Mouse (Mus musculus) forebrain, embryonic 11.5 days (tissue): ENCODE measurements around the gene H2afy2. TPM values are rescaled to one million over a fixed set of nuclear protein-coding genes. Genes with fewer than 3 reads are reported as not detected.

Experiments used
- ATAC-seq: fragments of 200-750 bp; cut with Nextera tagmentation; replicated peaks from 2 replicates; pipeline ENCODE4 v1.8.0; 2017; ENCODE audit warnings: moderate TSS enrichment; ENCODE audit not compliant: low FRiP score
- DNase-seq: peaks from one replicate; pipeline ENCODE4 v3.0.0-alpha.2; 2017; ENCODE audit warnings: low spot score
- H3K27ac ChIP-seq: fragments of 300-500 bp; sonication (generic); 2 replicates; pipeline ENCODE4 v1.5.1; 2014; ENCODE audit warnings: low read depth, low read length
- H3K27me3 ChIP-seq: fragments of 300-500 bp; sonication (generic); 2 replicates; pipeline ENCODE4 v1.6.1; 2014; ENCODE audit warnings: mild to moderate bottlenecking, low read length, mixed read lengths; ENCODE audit not compliant: control insufficient read depth, insufficient read depth
- H3K36me3 ChIP-seq: fragments of 300-500 bp; sonication (generic); 2 replicates; pipeline ENCODE4 v1.6.1; 2014; ENCODE audit warnings: mild to moderate bottlenecking, low read length, moderate library complexity, mixed read lengths; ENCODE audit not compliant: control insufficient read depth, insufficient read depth
- H3K4me1 ChIP-seq: fragments of 300-500 bp; sonication (generic); replicated peaks from 2 replicates; pipeline ENCODE4 v1.6.1; 2014; ENCODE audit warnings: low read length, mixed read lengths; ENCODE audit not compliant: control insufficient read depth, insufficient read depth
- H3K4me2 ChIP-seq: fragments of 300-500 bp; sonication (generic); 2 replicates; pipeline ENCODE4 v1.6.1; 2014; ENCODE audit warnings: low read depth, mild to moderate bottlenecking, low read length, moderate library complexity, mixed read lengths; ENCODE audit not compliant: severe bottlenecking
- H3K4me3 ChIP-seq: fragments of 300-500 bp; sonication (generic); 2 replicates; pipeline ENCODE4 v1.5.1; 2014; ENCODE audit warnings: low read depth, low read length
- H3K9ac ChIP-seq: fragments of 300-500 bp; sonication (generic); 2 replicates; pipeline ENCODE4 v1.6.1; 2014; ENCODE audit warnings: low read length
- H3K9me3 ChIP-seq: fragments of 300-500 bp; sonication (generic); 2 replicates; pipeline ENCODE4 v1.6.1; 2016; ENCODE audit warnings: low read length, mixed read lengths; ENCODE audit not compliant: control insufficient read depth
- WGBS: fragments of 180-500 bp; shearing (Covaris S2); extraction: QIAGEN DNeasy Blood & Tissue Kit; methylation state at CpG from one replicate; pipeline ENCODE4 v1.1.7; 2014; 5-methylcytosine and 5-hydroxymethylcytosine counted together
- polyA plus RNA-seq: library from polyadenylated mRNA; unstranded; fragments of >200 nt; fragmentation: Nextera tagmentation; extraction: Ambion mirVana; gene quantifications from 2 replicates; pipeline ENCODE4 v1.2.1, GENCODE M21; 2014

H2afy2 gene
- polyA plus RNA-seq, 1 experiment from 2014 or later, result 266 TPM

DNA sequence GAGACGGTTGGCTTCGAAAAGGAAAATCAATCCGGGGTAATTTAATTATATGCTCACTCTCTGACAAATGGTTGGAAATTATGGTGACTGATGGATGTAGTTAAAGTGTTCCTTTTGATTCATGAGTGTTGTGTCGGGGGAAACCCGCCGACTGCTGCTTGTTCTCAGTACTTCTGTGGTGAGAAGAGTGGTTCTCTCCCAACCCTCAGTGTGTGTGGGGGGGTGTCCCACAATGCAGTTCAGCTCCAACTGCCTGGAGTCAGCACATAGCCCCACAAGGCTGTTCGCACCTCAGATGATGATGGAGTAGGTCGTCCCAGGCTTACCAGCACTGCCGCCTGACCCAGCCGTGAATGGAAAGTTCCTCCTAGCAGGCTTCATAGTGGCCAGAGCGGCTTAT, 54.8 kb downstream of the H2afy2 start:
- ATAC-seq (no peak), DNase-seq (no peak)
- H3K36me3 ChIP-seq, result no peaks in the 10 kb centered on the region
- no peak overlapping the region for H3K4me2 ChIP-seq
- WGBS, result 87% methylated on average over 11 of the region's 11 CpGs
- no peak overlapping the region for H3K9ac ChIP-seq
- no peak overlapping the region for H3K27ac ChIP-seq
- no peaks in the 10 kb centered on the region for H3K27me3 ChIP-seq
- H3K9me3 ChIP-seq, result no peaks in the 10 kb centered on the region
- H3K4me3 ChIP-seq, result no peak overlapping the region
- no peaks in the 10 kb centered on the region for H3K4me1 ChIP-seq

DNA sequence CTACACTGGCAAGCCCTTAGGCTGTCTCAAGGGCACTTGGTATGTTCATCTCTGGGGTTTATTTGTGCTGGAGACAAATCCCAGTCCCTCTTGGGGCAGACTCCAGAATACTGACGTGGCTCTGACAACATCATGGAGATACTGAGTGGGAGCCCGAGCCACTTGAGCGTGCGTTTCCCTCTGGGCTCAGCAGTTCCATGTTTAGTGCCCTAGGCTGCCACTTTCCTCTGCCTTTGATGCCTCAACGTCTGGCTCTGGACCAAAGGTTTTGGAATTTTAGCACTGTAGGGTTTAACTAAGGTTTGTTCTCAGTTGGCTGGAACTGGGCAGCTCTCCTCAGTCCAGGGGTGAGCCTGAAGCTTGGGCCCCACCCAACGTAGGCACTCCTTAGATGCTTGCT, 60.7 kb downstream of the H2afy2 start:
- Histone ChIP-seq H3K4me3 (no peak overlapping the region), H3K27me3 (no peaks in the 10 kb centered on the region), H3K9ac (no peak overlapping the region), H3K4me1 (no peaks in the 10 kb centered on the region), H3K4me2 (no peak overlapping the region), H3K36me3 (no peaks in the 10 kb centered on the region), H3K27ac (no peak overlapping the region), H3K9me3 (no peaks in the 10 kb centered on the region)
- DNase-seq, result no peak
- no peak for ATAC-seq
- 80% methylated on average over 6 of the region's 6 CpGs for WGBS

DNA sequence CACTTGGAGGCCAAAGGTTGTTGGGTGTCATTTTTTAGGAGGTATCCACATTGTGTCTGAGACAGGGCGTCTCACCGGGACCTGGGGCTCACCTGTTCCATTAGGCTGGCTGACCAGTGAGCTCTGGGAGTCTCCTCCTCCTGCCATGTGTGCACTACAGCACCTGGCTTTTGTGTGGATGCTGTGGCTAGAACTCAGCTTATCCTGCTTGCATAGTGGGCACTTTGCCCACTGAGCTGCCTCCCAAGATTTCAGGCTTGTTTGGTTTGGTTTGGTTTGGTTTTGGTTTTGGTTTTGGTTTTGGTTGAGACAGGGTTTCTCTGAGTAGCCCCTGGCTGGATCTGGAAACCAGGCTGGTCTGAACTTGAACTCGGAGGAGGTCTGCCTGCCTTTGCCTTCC, 61.7 kb downstream of the H2afy2 start:
- Histone ChIP-seq H3K27ac (no peak overlapping the region), H3K27me3 (no peaks in the 10 kb centered on the region), H3K4me3 (no peak overlapping the region), H3K4me2 (no peak overlapping the region), H3K9ac (no peak overlapping the region), H3K9me3 (no peaks in the 10 kb centered on the region), H3K36me3 (no peaks in the 10 kb centered on the region), H3K4me1 (no peaks in the 10 kb centered on the region)
- 73% methylated on average over 3 of the region's 3 CpGs for WGBS
- no peak for ATAC-seq
- no peak for DNase-seq

DNA sequence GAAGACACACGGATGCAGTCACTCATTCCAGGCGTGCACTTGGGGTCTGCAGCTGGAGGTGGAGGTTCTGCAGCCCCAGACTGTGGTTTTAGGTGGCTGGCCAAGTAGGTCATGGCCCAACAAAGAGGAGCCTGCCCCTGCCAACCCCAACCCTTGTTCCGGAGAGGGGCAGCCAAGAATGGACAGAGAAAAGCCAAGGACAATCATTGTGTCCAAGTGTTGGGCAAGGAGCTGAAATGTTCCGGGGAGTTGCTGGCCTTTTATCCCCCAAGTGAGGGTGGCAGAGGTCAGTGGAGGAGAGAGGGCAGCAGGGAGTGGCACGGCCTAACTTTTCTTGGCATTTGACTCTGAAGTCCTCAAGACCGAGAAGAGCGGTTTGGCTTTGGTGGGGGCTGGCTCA, 63.6 kb downstream of the H2afy2 start:
- no peak overlapping the region for H3K4me3 ChIP-seq

DNA sequence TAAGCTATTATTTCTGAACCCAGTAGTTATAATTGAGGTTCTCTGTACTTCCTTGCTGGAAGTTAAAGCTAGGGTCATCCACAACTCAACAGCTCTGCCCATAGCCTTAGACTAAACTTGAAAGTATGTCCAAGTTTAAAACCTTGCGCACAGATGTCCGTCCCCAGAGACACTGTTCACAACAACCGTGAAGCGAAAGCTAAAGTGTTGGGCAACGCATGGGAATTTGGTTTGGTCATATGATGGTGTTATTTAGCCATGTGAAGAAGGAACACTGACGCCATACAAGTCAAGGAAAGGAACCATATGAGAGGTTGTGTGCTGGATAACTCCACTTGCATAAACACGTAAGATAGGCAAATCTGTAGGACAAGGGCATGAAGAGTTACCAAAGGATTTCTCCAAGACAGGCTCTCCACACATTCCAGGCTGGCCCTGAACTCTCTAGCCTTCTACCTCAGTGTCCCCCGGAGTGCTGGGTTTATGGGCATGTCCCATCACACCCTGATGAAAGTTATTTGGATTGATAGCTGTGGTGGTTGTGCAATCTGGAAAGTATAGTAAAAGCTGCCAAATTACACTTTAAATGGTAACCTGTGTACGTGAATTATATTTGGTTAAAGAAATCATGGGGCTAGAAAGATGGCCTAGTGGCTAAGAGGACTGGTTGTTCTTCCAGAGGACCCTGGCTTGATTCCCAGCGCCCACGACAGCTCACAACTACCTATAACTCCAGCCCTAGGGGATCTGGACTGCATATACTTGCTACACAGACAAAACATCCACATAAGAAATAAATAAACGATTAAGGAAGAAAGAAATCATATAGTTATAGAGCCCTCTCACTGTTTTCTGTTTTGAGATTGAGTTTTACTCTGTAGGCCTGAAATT, 66.3 kb downstream of the H2afy2 start:
- ATAC-seq, result no peak
- WGBS, result 90% methylated on average over 12 of the region's 12 CpGs

More for the DNA sequence above, 63.6 kb downstream of the H2afy2 start:
- H3K9ac ChIP-seq, result no peak overlapping the region
- no peaks in the 10 kb centered on the region for H3K36me3 ChIP-seq
- DNase-seq (no peak), ATAC-seq (no peak)
- H3K4me1 ChIP-seq, result no peaks in the 10 kb centered on the region
- H3K27me3 ChIP-seq, result peaks cover 2% of the 10 kb centered on the region; the same call in 1 of the 2 replicates
- no peaks in the 10 kb centered on the region for H3K9me3 ChIP-seq
- no peak overlapping the region for H3K27ac ChIP-seq
- 91% methylated on average over 7 of the region's 7 CpGs for WGBS
- H3K4me2 ChIP-seq, result no peak overlapping the region

DNA sequence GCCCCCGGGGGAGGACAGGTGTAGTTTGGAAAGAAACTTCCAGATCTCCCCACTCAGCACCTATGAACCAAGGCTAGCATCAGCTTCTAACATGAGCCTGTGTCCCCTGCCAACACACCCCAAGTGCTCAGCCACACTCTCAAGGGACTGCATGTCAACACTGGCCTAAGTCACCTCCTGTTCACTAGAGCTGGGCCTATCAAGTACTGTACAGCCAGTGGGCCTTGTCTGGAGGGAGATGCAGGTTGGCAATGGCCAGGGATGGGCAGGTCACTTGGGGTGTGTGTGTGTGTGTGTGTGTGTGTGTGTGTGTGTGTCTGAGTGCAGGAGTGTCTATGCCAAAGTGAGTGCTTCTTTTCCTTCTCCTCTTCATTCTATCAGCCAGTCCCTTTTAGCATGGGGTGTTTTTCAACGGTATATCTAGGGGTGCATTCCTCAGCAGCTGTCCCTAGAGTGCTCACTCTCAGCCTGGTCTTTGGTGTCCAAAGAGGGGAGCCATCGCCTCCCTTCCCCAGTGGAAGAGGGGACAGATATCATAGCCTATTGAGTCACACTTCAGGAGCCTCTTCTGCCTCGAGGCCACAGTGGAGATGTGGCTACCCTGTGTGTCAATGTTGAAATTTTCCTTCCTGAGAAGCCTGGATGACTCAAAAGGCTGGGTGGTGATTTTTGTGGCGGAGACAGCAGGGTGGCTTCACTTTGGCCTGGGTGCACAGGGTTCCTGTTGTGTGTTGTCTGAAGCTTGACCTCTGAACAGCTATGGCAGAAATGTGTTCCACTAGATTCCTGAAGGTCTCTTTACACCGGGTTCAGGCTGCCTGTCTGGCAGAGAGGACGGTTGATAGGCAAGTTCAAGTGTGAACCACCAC, 67.7 kb downstream of the H2afy2 start:
- Histone ChIP-seq H3K36me3 (no peaks in the 10 kb centered on the region), H3K27me3 (peaks cover 4% of the 10 kb centered on the region), H3K9ac (no peak overlapping the region), H3K27ac (no peak overlapping the region), H3K9me3 (no peaks in the 10 kb centered on the region), H3K4me2 (no peak overlapping the region; the same call in 1 of the 2 replicates), H3K4me3 (no peak overlapping the region), H3K4me1 (no peaks in the 10 kb centered on the region)
- WGBS, result 77% methylated on average over 7 of the region's 7 CpGs
- ATAC-seq (no peak), DNase-seq (no peak)

More for the DNA sequence above, 66.3 kb downstream of the H2afy2 start:
- Histone ChIP-seq H3K4me1 (no peaks in the 10 kb centered on the region), H3K9me3 (no peaks in the 10 kb centered on the region), H3K36me3 (no peaks in the 10 kb centered on the region), H3K27ac (no peak overlapping the region), H3K27me3 (peaks cover 4% of the 10 kb centered on the region), H3K4me3 (no peak overlapping the region), H3K9ac (no peak overlapping the region), H3K4me2 (no peak overlapping the region)
- DNase-seq, result no peak

DNA sequence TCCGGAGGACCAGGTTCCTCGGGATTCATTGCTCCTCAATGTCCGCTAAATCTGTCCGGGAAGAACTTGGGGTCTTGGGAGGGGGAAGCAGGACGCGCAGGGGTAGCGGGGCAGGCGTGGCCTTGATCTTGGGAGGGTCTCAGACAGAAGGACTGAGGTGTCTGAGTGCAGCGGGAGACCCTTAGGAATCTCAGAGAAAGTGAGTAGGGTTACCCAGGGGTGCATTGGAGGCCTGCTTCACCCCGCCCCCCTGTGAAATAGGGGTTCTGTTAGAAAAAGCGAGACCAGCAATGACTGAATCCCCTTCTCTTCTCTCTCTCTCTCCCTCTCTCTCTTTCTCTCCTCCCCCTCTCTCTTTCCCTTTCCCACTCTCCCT, 68.5 kb downstream of the H2afy2 start:
- peak overlapping the region; percentile 50 for H3K9ac ChIP-seq
- no peaks in the 10 kb centered on the region for H3K4me1 ChIP-seq
- peaks cover 4% of the 10 kb centered on the region for H3K27me3 ChIP-seq
- no peak for DNase-seq
- peak overlapping the region; percentile 44 for H3K4me3 ChIP-seq
- no peak overlapping the region for H3K27ac ChIP-seq
- WGBS, result 6% methylated on average over 11 of the region's 11 CpGs
- peak overlapping the region; percentile 60 for H3K4me2 ChIP-seq
- no peaks in the 10 kb centered on the region for H3K36me3 ChIP-seq
- H3K9me3 ChIP-seq, result no peaks in the 10 kb centered on the region
- ATAC-seq, result peak; percentile 27; the same call in 1 of the 2 replicates

DNA sequence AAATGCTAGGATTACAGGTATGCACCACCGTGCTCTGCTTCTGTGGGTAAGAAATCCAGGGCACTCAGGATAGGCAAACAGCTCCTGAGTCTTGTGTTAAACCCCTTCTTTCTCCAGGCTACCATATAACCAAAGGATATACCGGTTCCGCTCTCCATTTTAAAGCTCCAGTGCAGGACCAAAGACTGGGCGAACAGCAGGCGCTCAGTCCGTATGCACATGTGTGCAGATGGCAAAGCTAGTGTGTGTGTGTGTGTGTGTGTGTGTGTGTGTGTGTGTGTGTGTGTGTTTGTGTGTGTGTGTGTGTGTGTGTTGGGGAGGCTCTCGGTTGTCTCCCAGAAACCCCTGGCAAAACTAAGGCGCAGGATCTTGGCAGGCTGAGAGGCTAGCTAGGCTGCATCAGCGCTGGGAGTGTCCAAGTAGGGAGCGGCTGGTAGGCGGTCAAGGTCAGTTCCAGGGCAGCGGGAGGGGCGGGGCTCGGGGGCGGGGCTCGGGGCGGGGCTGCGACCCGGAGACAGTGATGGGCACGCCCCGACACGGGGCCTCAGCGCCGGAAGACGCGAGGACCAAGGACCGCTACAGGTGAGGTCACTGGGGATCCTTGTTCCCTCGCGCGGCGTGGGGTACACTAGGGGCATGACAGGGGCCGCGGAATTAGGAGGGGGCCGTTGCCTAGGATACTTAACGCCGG, 69.0 kb downstream of the H2afy2 start, which contains the start of gene Aifm2:
TSS of gene Aifm2 (plus strand) at position 493 of the 691 bp plus-strand sequence.
- no peaks in the 10 kb centered on the region for H3K36me3 ChIP-seq
- WGBS, result 14% methylated on average over 35 of the region's 36 CpGs
- peak within 1 kb of the TSS; percentile 50 for H3K9ac ChIP-seq
- no peak within 1 kb of the TSS for H3K27ac ChIP-seq
- DNase-seq (peak; percentile 87), ATAC-seq (peak; percentile 79)
- peak within 1 kb of the TSS; percentile 60 for H3K4me2 ChIP-seq
- no peaks in the 10 kb centered on the region for H3K4me1 ChIP-seq
- peak within 1 kb of the TSS; percentile 44 for H3K4me3 ChIP-seq
- peaks cover 4% of the 10 kb centered on the region for H3K27me3 ChIP-seq
- no peaks in the 10 kb centered on the region for H3K9me3 ChIP-seq
